Mouse (Mus musculus): ENCODE measurements at regions not wholly inside any gene's neighbourhood (a gene's known extent, or its start where the extent isn't known, plus 50 kb on each side); places are given as distances from the start of the nearest gene placed in this dataset.

DNA sequence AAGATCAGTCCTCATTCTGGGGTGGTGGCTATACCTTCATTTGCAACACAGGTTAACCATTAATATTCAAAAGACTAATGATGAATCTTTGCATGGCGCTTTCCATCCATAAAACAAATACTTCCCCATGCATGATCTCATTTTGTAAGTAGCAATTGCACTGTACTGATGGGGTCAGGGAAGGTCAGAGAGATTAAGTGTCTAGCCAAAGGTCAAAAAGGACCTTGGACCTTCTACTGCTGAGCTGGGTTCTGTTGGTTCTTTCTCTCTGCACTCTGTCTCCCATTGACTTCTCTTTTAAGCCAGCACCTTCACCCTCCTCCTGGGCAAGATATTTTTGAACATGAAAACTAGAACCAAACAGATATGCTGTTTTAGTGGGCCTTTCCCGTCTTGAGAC, 161.9 kb upstream of the Bcl6 start:
- Histone ChIP-seq H3K9ac (no peak overlapping the region), H3K27me3 (replicated peaks) (no peaks in the 10 kb centered on the region), H3K27ac (no peak overlapping the region), H3K4me3 (no peak overlapping the region), H3K36me3 (no peaks in the 10 kb centered on the region), H3K4me2 (replicated peaks) (no peak overlapping the region), H3K9me3 (no peaks in the 10 kb centered on the region), H3K4me1 (no peaks in the 10 kb centered on the region)
- 87% methylated on average over 2 of the region's 2 CpGs for WGBS
- no peak for ATAC-seq (ENCODE audit: low FRiP score, low read depth)

DNA sequence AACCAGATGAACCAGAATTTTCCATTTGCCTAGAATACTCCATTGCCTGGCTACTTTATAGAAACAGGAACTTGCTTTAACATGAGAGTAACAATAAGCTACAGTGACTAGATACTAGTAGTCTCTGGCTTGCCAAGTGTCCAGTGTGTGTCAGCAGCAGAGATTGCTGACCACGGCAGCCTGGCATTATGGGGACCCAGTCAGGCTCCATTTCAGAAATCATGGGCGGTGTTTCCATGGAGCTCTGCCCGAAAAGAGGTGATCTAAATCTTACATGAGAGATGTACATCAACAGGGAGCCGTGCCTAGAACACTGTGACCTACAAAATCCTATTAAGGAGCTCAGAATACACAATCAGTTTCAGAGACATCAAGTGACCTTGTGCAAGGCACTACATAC, 160.8 kb upstream of the Bcl6 start:
- 86% methylated on average over 4 of the region's 4 CpGs for WGBS
- H3K4me3 ChIP-seq: no peak overlapping the region

DNA sequence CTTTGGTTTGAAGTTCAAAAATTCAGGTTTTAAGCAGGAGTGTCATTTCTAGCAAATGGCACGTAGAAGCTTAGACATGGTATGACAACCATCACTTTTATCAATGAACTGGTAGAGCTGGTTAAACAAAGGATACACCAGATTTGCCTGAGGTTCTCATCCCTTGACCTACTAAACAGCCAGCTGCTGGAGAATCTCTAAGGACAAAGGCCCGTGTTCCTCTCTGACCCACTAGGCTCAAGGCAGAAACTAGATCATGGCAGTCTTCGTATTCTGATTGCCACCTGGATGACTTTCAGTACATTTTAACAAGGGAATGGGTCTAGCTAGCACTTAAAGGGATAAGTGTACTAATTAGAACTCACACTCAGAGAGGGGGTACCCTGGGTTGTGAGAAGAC, 155.2 kb upstream of the Bcl6 start:
- no peak overlapping the region for H3K9ac ChIP-seq
- ATAC-seq (ENCODE audit: low FRiP score, low read depth): no peak
- no peaks in the 10 kb centered on the region for H3K27me3 ChIP-seq (replicated peaks)
- no peak overlapping the region for H3K4me2 ChIP-seq (replicated peaks)
- WGBS: 90% methylated on average over 3 of the region's 3 CpGs
- H3K27ac ChIP-seq: no peak overlapping the region
- no peaks in the 10 kb centered on the region for H3K36me3 ChIP-seq
- no peaks in the 10 kb centered on the region for H3K9me3 ChIP-seq
- peaks cover 3% of the 10 kb centered on the region; the same call in 1 of the 2 replicates for H3K4me1 ChIP-seq
- no peak overlapping the region for H3K4me3 ChIP-seq

More for the DNA sequence above, 160.8 kb upstream of the Bcl6 start:
- H3K27ac ChIP-seq: no peak overlapping the region
- no peak overlapping the region for H3K9ac ChIP-seq
- H3K36me3 ChIP-seq: no peaks in the 10 kb centered on the region
- H3K27me3 ChIP-seq (replicated peaks): no peaks in the 10 kb centered on the region
- no peaks in the 10 kb centered on the region for H3K9me3 ChIP-seq
- H3K4me2 ChIP-seq (replicated peaks): no peak overlapping the region
- H3K4me1 ChIP-seq: no peaks in the 10 kb centered on the region
- ATAC-seq (ENCODE audit: low FRiP score, low read depth): no peak

DNA sequence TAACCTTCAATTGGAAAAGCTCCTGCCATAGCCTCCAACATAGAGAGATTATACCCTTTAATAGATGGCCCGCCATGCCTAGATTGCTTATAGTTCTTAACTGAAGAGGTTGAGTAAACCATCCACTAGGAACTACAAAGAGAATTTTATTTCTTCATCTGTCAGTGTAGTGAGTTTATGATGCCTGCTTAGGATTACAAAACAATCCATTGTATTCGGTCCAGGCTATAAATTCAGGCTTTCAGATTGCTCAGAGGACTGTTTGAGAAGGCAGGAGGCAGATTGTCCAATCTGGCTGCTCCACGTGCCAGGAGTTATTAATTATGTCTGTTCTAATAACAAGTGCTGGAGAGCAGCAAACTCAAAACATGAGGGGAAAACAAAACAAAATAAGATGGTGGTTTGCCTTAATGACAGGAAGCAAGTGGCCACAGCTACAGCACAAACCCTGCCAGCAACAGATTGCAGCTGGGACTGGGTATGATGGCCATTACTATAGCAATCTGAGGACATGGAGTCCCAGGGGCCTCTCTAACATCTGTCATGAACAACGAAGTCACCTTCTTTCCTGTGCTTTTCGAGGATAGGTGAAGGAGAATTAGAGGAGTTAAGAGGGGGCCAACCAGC, 154.4 kb upstream of the Bcl6 start:
- H3K27ac ChIP-seq: no peak overlapping the region
- no peak overlapping the region for H3K4me3 ChIP-seq
- no peak overlapping the region for H3K4me2 ChIP-seq (replicated peaks)
- no peaks in the 10 kb centered on the region for H3K9me3 ChIP-seq
- H3K4me1 ChIP-seq: peaks cover 3% of the 10 kb centered on the region; the same call in 1 of the 2 replicates
- H3K36me3 ChIP-seq: no peaks in the 10 kb centered on the region
- 36% methylated on average over 5 of the region's 5 CpGs for WGBS
- no peak overlapping the region for H3K9ac ChIP-seq
- no peaks in the 10 kb centered on the region for H3K27me3 ChIP-seq (replicated peaks)
- no peak for ATAC-seq (ENCODE audit: low FRiP score, low read depth)

DNA sequence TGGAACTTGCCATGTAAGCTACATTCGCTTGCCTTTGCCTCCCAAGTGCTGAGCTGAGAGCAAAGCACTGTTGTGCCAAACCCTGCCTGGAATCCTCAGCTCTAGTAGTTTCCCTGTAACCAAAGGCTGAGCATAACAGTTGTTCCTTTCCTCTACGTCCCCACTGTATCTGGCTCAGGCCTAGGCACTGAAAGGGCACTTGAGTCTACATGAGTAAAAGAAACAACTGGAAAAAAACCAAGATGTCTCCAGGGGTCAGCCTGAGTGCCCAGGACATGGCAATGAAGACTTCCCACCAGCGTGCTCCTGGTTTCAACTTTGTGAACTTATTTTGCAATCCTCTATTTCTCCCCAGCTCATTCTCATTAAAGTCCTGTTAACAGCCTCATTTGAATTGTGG, 150.5 kb upstream of the Bcl6 start:
- Histone ChIP-seq H3K4me2 (replicated peaks) (no peak overlapping the region), H3K36me3 (no peaks in the 10 kb centered on the region), H3K27me3 (replicated peaks) (no peaks in the 10 kb centered on the region), H3K9ac (no peak overlapping the region), H3K4me3 (no peak overlapping the region), H3K9me3 (no peaks in the 10 kb centered on the region), H3K27ac (no peak overlapping the region), H3K4me1 (peaks cover 3% of the 10 kb centered on the region; the same call in 1 of the 2 replicates)
- ATAC-seq (ENCODE audit: low FRiP score, low read depth): no peak
- WGBS: 89% methylated on average over 3 of the region's 3 CpGs

DNA sequence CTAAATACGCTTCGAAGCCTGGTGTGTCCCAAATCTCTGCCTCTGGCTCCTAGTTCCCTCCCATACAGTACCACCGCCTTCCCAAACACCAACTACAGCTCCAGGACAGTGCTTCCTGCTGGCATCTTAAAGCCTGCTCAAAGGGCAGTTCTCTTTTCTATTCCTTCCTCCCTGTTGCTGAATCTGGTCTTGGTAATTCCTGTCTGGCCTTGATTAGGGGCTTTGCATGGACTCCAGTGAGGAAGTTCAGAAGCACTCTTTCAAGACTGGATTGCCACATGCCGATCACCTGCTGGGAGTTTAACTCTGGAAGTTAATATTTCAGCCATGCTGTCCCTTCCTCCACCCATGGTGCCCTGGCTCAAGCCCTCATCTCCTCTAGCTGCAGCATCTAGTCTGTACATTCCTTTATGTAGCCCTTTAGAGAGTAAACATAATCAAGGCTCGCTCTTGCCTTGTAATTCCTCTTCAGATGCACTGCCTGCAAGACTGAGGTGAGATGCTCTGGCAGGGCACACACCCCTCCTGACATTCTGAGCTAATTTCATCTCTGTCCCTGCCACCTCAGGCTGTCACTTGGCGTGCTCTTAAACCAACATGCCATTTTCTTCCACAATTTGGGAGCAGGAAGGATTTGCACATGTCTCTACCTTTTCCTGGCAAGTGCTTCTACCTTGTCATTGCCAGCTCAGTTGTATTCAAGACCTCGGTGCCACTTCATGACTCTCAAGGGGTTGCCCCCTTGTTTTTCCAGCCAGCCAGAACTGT, 148.8 kb upstream of the Bcl6 start:
- no peaks in the 10 kb centered on the region for H3K9me3 ChIP-seq
- ATAC-seq (ENCODE audit: low FRiP score, low read depth): no peak
- H3K27me3 ChIP-seq (replicated peaks): no peaks in the 10 kb centered on the region
- no peaks in the 10 kb centered on the region for H3K36me3 ChIP-seq
- H3K9ac ChIP-seq: no peak overlapping the region
- H3K4me1 ChIP-seq: no peaks in the 10 kb centered on the region
- WGBS: 75% methylated on average over 7 of the region's 7 CpGs
- no peak overlapping the region for H3K27ac ChIP-seq
- no peak overlapping the region for H3K4me2 ChIP-seq (replicated peaks)
- H3K4me3 ChIP-seq: no peak overlapping the region

DNA sequence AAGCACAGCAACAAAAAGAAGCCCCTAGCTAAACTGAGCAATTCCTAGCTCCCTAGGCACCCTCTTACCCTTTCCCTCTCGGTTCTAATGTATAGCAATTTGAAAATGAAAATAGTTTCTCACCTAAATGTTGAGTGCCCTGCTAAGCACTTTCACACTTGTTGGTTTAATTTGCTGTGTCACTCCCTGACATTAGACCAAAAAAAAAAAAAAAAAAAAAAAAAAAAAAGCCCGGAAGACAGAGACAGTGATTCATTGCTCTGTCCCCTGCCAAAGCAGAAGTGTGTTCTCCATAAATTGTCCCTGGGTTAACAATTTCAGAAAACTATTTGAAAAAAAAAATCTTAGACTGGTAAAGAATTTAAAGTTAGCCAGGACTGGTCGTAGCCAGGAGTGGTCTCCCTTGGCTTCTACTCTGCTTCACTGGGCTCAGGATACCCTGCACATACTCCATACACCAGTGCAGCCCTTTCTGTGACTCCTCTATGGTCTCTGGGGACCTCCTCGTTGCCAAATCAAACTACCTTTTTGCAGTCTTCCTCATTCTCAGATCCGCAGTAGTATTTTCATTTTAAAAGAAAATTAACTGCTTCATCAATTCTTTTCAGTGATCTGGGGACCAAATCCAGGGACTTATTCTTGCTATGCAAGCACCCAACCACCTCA, 148.0 kb upstream of the Bcl6 start:
- no peak for ATAC-seq (ENCODE audit: low FRiP score, low read depth)
- Histone ChIP-seq H3K36me3 (no peaks in the 10 kb centered on the region), H3K4me3 (no peak overlapping the region), H3K4me2 (replicated peaks) (no peak overlapping the region), H3K9ac (no peak overlapping the region), H3K4me1 (no peaks in the 10 kb centered on the region), H3K9me3 (no peaks in the 10 kb centered on the region), H3K27me3 (replicated peaks) (no peaks in the 10 kb centered on the region), H3K27ac (no peak overlapping the region)
- 63% methylated on average over 5 of the region's 5 CpGs for WGBS

DNA sequence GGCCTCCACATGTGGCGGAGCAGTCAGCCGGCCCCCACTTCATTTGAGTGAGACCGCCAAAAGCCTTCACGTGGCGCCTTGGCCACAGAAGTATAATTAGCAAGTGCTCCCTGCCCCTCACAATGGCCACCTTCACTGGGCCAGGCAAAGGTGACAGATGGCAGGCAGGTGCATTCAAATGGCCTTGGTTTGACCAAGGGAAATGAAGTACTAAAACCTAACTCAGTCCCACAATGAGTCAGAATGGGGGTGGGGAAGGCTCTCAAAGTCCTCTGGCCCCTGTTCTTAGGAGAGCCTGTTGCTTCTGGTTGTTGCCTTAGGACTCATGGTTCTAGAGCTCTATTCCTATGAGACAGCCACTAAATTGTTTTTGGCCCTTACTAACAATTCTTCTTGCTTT, 147.2 kb upstream of the Bcl6 start:
- Histone ChIP-seq H3K27ac (no peak overlapping the region), H3K9ac (no peak overlapping the region), H3K4me1 (no peaks in the 10 kb centered on the region), H3K4me3 (no peak overlapping the region), H3K4me2 (replicated peaks) (no peak overlapping the region), H3K9me3 (no peaks in the 10 kb centered on the region), H3K36me3 (no peaks in the 10 kb centered on the region), H3K27me3 (replicated peaks) (no peaks in the 10 kb centered on the region)
- ATAC-seq (ENCODE audit: low FRiP score, low read depth): no peak
- 88% methylated on average over 5 of the region's 5 CpGs for WGBS

DNA sequence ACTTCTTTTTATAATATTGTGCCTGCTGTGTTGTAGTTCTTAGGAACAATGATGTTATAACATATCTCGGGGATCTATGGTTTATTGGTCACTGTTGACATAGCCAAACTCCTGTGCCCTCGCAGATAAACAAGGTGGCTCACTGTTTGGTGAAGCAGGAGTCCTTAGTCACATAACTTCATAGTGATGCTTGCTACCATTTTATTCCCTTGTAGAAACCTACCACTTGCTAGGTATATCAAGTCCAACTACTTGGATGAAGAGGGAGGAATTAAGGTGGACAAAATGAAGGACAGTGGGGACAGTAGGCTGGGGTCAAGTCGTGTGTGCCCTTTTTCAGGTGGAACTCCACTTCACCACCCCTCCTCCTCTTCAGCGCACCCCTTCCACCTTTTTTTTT, 146.7 kb upstream of the Bcl6 start:
- Histone ChIP-seq H3K27me3 (replicated peaks) (no peaks in the 10 kb centered on the region), H3K9me3 (no peaks in the 10 kb centered on the region), H3K4me3 (no peak overlapping the region), H3K4me2 (replicated peaks) (no peak overlapping the region), H3K4me1 (no peaks in the 10 kb centered on the region), H3K36me3 (no peaks in the 10 kb centered on the region), H3K9ac (no peak overlapping the region), H3K27ac (no peak overlapping the region)
- WGBS: 90% methylated on average over 4 of the region's 4 CpGs
- ATAC-seq (ENCODE audit: low FRiP score, low read depth): no peak

DNA sequence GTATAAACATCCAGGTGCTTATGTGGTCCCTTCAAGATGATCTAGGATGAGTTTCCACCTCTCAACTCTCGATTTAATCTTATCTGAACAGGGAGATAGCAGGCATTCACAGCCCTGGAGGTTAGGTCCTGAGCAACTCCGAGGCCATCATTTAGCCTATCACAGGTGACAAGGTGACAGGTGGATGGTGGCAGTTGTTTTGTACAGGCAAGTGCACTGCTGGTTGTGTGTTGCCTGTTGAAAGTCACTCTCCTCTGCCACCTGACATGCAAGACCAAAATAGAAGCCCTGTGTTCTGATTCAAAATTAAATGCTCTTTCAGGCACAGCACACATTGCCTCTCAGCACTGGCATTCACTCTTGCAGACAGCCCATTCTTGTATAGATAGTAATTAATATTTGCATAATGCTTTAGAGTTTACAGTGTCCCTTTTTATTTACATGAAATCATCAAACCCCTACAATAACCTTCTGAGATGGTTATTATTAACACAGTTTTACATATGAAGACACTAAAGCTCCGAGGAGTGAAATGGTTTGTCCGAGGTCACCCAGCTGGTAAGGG, 145.9 kb upstream of the Bcl6 start:
- H3K36me3 ChIP-seq: no peaks in the 10 kb centered on the region
- WGBS: 88% methylated on average over 4 of the region's 4 CpGs
- no peak overlapping the region for H3K9ac ChIP-seq
- H3K4me2 ChIP-seq (replicated peaks): no peak overlapping the region
- H3K27ac ChIP-seq: no peak overlapping the region
- no peaks in the 10 kb centered on the region for H3K27me3 ChIP-seq (replicated peaks)
- H3K4me3 ChIP-seq: no peak overlapping the region
- H3K4me1 ChIP-seq: no peaks in the 10 kb centered on the region
- no peaks in the 10 kb centered on the region for H3K9me3 ChIP-seq
- ATAC-seq (ENCODE audit: low FRiP score, low read depth): no peak

DNA sequence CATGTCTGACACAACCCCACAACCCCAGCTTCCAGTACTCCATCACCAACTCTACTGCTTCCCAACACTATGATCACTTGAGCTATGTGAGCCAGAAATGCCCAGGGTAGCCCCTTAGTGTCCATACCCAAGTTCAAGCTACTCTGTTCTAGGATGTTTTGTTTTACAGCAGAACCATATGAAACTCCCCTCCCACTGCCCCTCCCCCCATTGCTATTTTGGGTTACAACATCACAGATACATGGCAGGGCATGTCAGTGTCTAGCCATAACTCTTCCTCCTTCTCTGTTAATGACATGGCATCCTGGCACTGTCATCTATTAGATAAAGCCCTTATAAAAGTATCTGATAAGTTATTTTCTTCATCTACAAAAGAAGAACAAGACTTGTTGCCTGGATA, 142.0 kb upstream of the Bcl6 start:
- H3K9me3 ChIP-seq: no peaks in the 10 kb centered on the region
- H3K9ac ChIP-seq: no peak overlapping the region
- no peak overlapping the region for H3K4me3 ChIP-seq
- no peaks in the 10 kb centered on the region for H3K4me1 ChIP-seq
- no peak overlapping the region for H3K4me2 ChIP-seq (replicated peaks)
- no peaks in the 10 kb centered on the region for H3K36me3 ChIP-seq
- H3K27me3 ChIP-seq (replicated peaks): no peaks in the 10 kb centered on the region
- no peak overlapping the region for H3K27ac ChIP-seq
- no peak for ATAC-seq (ENCODE audit: low FRiP score, low read depth)

DNA sequence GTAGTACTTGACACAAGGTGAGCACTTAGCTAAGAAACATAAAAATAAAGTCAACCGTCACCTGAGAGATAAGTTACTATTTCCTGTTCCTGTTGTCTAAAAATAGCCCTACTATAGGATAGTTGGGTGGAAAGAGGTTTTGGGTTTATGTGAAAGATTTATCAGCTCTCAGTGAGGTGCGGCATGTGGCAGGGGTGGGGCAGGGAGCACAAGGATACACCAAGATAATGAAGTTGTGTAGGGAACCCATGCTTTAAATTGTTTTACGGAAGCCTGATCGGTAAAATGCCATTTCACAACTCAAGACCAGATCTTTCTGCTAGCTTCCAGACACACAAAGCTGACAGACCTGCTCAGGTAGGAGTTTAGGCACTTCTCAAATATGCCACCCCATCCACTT, 141.0 kb upstream of the Bcl6 start:
- H3K36me3 ChIP-seq: no peaks in the 10 kb centered on the region
- 86% methylated on average over 4 of the region's 4 CpGs for WGBS
- H3K9me3 ChIP-seq: no peaks in the 10 kb centered on the region
- H3K27ac ChIP-seq: no peak overlapping the region
- H3K4me2 ChIP-seq (replicated peaks): no peak overlapping the region
- ATAC-seq (ENCODE audit: low FRiP score, low read depth): no peak
- no peaks in the 10 kb centered on the region for H3K27me3 ChIP-seq (replicated peaks)
- H3K9ac ChIP-seq: no peak overlapping the region
- no peak overlapping the region for H3K4me3 ChIP-seq
- H3K4me1 ChIP-seq: no peaks in the 10 kb centered on the region

Measured in neural tube, embryonic 12.5 days (tissue).